Mouse (Mus musculus) G1E (cell line): ENCODE results near the gene Jph3. TPM values are rescaled to one million over a fixed set of nuclear protein-coding genes. Genes with fewer than 3 reads are reported as not detected.

Experiments
- ATAC-seq: 2 replicates; pipeline ENCODE4 v1.8.0; 2016; ENCODE audit warnings: mild to moderate bottlenecking; ENCODE audit not compliant: insufficient number of reproducible peaks, poor library complexity, low FRiP score, severe bottlenecking; ENCODE audit errors: extremely low read depth
- DNase-seq: peaks from one replicate; pipeline ENCODE4 v3.0.0; 2012; ENCODE audit warnings: low spot score
- H3K27me3 ChIP-seq: 2 replicates; pipeline ENCODE4 v1.6.1; 2012; ENCODE audit warnings: mild to moderate bottlenecking, low read length, inconsistent platforms; ENCODE audit not compliant: insufficient read depth
- H3K36me3 ChIP-seq: replicated peaks from 2 replicates; pipeline ENCODE3; 2012; ENCODE audit warnings: mild to moderate bottlenecking, inconsistent platforms
- H3K4me1 ChIP-seq: 2 replicates; pipeline ENCODE4 v1.6.1; 2012; ENCODE audit warnings: low read depth, low read length, inconsistent platforms, mixed read lengths; ENCODE audit not compliant: insufficient read depth
- H3K4me3 ChIP-seq: 2 replicates; pipeline ENCODE4 v1.5.1; 2012; ENCODE audit warnings: low read depth, mild to moderate bottlenecking, inconsistent platforms, low read length, moderate library complexity, mixed read lengths
- H3K9me3 ChIP-seq: replicated peaks from 2 replicates; pipeline ENCODE4 v1.6.1; 2012; ENCODE audit warnings: inconsistent platforms
- CTCF ChIP-seq: IDR thresholded peaks from 2 replicates; pipeline ENCODE4 v1.5.1; 2012; ENCODE audit warnings: low read depth, low read length, inconsistent platforms, mixed read lengths
- GATA1 ChIP-seq: IDR thresholded peaks from 2 replicates; pipeline ENCODE4 v1.6.1; 2012; ENCODE audit warnings: borderline replicate concordance, low read length, inconsistent platforms, mixed read lengths
- GATA2 ChIP-seq: IDR thresholded peaks from 2 replicates; pipeline ENCODE4 v1.6.1; 2012; ENCODE audit warnings: low read depth, low read length, inconsistent platforms, borderline replicate concordance
- POLR2AphosphoS5 ChIP-seq: IDR thresholded peaks from 2 replicates; pipeline ENCODE4 v1.6.1; 2012; ENCODE audit warnings: low read depth, low read length, inconsistent platforms; ENCODE audit not compliant: insufficient replicate concordance
- TAL1 ChIP-seq: conservative IDR thresholded peaks from 2 replicates; pipeline ENCODE4 v1.6.1; 2012; ENCODE audit warnings: low read depth, low read length, inconsistent platforms, mixed read lengths
- polyA plus RNA-seq: library from polyadenylated mRNA; stranded (reverse); fragments of >175 nt; gene quantifications from 2 replicates; pipeline ENCODE4 v1.2.3, GENCODE M21; 2012
- total RNA-seq, 2 experiments: library from RNA; stranded (forward) in 1 of 2; stranded (reverse) in 1 of 2; fragments of 200-1000 nt in 1 of 2; fragments of >200 nt in 1 of 2; fragmentation: Nextera tagmentation in 1 of 2; gene quantifications; 2 replicates each; pipeline ENCODE4 v1.2.3; 2014 to 2017

The Jph3 gene
- total RNA-seq (2014; fragmentation: Nextera tagmentation) = 3.3 TPM in 1 of 2 replicates, not detected in the other
- total RNA-seq (2017) = 0.12 TPM in 1 of 2 replicates, not detected in the other
- not detected in 2 replicates for polyA plus RNA-seq

- Histone ChIP-seq H3K4me3 (no peak within 1 kb of the TSS), H3K27me3 (peaks cover 2% of the 10 kb centered on the region; the same call in 1 of the 2 replicates), H3K9me3 (peaks cover 58% of the 10 kb centered on the region), H3K36me3 (no peaks in the 10 kb centered on the region), H3K4me1 (no peaks in the 10 kb centered on the region)
- ATAC-seq = no peak
- TF ChIP-seq GATA1 = no peak
- no peak for TF ChIP-seq TAL1
- no peak for TF ChIP-seq CTCF
- no peak for TF ChIP-seq GATA2
- TF ChIP-seq POLR2AphosphoS5 = no peak
- no peak for DNase-seq
Observed at GRCm38 (mm10) chr8:121729323-121729722, at the start of gene Jph3. Jph3 (plus strand) TSS chr8:121729623.

GRCm38 (mm10) chr8:121680896-121681295 lies 48.5 kb upstream of the Jph3 start:
- H3K9me3 ChIP-seq = peaks cover 26% of the 10 kb centered on the region
- TF ChIP-seq GATA2 (no peak), TAL1 (no peak), CTCF (no peak), GATA1 (no peak)
- H3K36me3 ChIP-seq = no peaks in the 10 kb centered on the region
- H3K27me3 ChIP-seq = no peaks in the 10 kb centered on the region
- no peak overlapping the region for H3K4me3 ChIP-seq
- H3K4me1 ChIP-seq = no peaks in the 10 kb centered on the region
- DNase-seq (no peak), ATAC-seq (no peak)

- H3K27me3 ChIP-seq = no peaks in the 10 kb centered on the region
- peaks cover 26% of the 10 kb centered on the region for H3K9me3 ChIP-seq
- H3K36me3 ChIP-seq = no peaks in the 10 kb centered on the region
- no peak for DNase-seq
- TF ChIP-seq POLR2AphosphoS5 (no peak), CTCF (no peak), GATA1 (no peak), GATA2 (no peak), TAL1 (no peak)
- H3K4me3 ChIP-seq = no peak overlapping the region
- ATAC-seq = no peak
- H3K4me1 ChIP-seq = no peaks in the 10 kb centered on the region
Observed at GRCm38 (mm10) chr8:121681457-121681856, 48.0 kb upstream of the Jph3 start.

GRCm38 (mm10) chr8:121683083-121683832 lies 46.2 kb upstream of the Jph3 start:
- H3K4me1 ChIP-seq = no peaks in the 10 kb centered on the region
- no peak overlapping the region for H3K4me3 ChIP-seq
- no peaks in the 10 kb centered on the region for H3K27me3 ChIP-seq
- no peak for TF ChIP-seq POLR2AphosphoS5
- no peak for TF ChIP-seq TAL1
- no peak for TF ChIP-seq CTCF
- peaks cover 29% of the 10 kb centered on the region for H3K9me3 ChIP-seq
- DNase-seq = no peak
- H3K36me3 ChIP-seq = no peaks in the 10 kb centered on the region
- no peak for ATAC-seq

GRCm38 (mm10) chr8:121685419-121685818 lies 44.0 kb upstream of the Jph3 start:
- DNase-seq (no peak), ATAC-seq (no peak)
- TF ChIP-seq GATA1 (no peak), TAL1 (no peak), GATA2 (no peak), CTCF (peak; percentile 32; the same call in 1 of the 2 replicates), POLR2AphosphoS5 (no peak)
- H3K4me3 ChIP-seq = no peak overlapping the region
- no peaks in the 10 kb centered on the region for H3K36me3 ChIP-seq
- no peaks in the 10 kb centered on the region for H3K27me3 ChIP-seq
- H3K4me1 ChIP-seq = no peaks in the 10 kb centered on the region
- peaks cover 33% of the 10 kb centered on the region for H3K9me3 ChIP-seq

GRCm38 (mm10) chr8:121687455-121688161 lies 41.8 kb upstream of the Jph3 start:
- no peaks in the 10 kb centered on the region for H3K27me3 ChIP-seq

More at GRCm38 (mm10) chr8:121687455-121688161, 41.8 kb upstream of the Jph3 start:
- ATAC-seq (no peak), DNase-seq (no peak)
- H3K9me3 ChIP-seq = peaks cover 42% of the 10 kb centered on the region
- no peak overlapping the region for H3K4me3 ChIP-seq
- H3K4me1 ChIP-seq = no peaks in the 10 kb centered on the region
- no peaks in the 10 kb centered on the region for H3K36me3 ChIP-seq
- TF ChIP-seq POLR2AphosphoS5 = no peak
- TF ChIP-seq TAL1 = no peak
- TF ChIP-seq GATA1 = no peak
- no peak for TF ChIP-seq CTCF
- TF ChIP-seq GATA2 = no peak
